Mouse (Mus musculus) heart, adult 2 months (tissue): Measurements from ENCODE around the gene 2410137M14Rik.

ENCODE experiments used
- CTCF ChIP-seq: fragments of 200-600 bp; IDR thresholded peaks from 2 replicates; pipeline ENCODE4 v1.8.1; 2022; ENCODE audit warnings: antibody characterized with exemption, mild to moderate bottlenecking, moderate library complexity
- EP300 ChIP-seq: fragments of 200-500 bp; IDR thresholded peaks from 2 replicates; pipeline ENCODE4 v1.6.1; 2011; ENCODE audit warnings: low read depth, low read length, control low read depth; ENCODE audit not compliant: insufficient read depth
- POLR2A ChIP-seq: fragments of 200-500 bp; IDR thresholded peaks from 2 replicates; pipeline ENCODE4 v1.6.1; 2011; ENCODE audit warnings: mild to moderate bottlenecking, low read depth, low read length, control low read depth; ENCODE audit not compliant: insufficient read depth

GRCm38 (mm10) chr17:36942791-36943471 is 38.1 kb downstream of the 2410137M14Rik start, which contains the start of gene Rnf39:
- TF ChIP-seq CTCF (no peak), POLR2A (no peak), EP300 (no peak)
